Mouse (Mus musculus): ENCODE data around the gene Gm5741. TPM values are rescaled to one million over a fixed set of nuclear protein-coding genes. Genes with fewer than 3 reads are reported as not detected.

Gm5741 gene
- polyA plus RNA-seq, 1 experiment = not detected

DNA sequence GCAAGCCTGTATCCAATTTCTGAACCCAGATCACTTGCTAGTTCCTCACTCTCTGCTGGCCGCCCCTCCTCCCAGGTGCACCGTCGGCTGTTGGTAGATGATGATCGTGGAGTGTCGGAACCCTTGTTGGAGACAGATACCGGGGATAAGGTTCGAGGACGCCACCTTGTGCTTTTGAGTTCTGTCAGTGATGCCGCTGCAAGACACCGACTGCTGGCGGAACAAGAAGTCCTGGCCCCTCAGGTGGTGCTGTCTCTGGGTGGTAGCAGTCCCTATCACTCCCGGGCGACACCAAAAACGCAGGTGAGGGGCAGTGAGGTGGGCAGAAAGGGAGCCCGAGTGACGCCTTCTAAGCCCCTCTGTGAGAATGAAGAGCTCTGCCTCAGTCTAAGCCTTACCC is 28.4 kb upstream of the Gm5741 start:
- peaks cover 19% of the 10 kb centered on the region for H3K36me3 ChIP-seq (ENCODE audit: control insufficient read depth, insufficient read depth, low read length, poor library complexity, severe bottlenecking)
- TF ChIP-seq CTCF (IDR thresholded peaks at IDR 0.05; ENCODE audit: low read depth, low read length) (no peak), EP300 (IDR thresholded peaks at IDR 0.05; ENCODE audit: insufficient read depth, low read depth, low read length) (no peak), POLR2A (IDR thresholded peaks at IDR 0.05; ENCODE audit: insufficient read depth, low read length) (no peak)

DNA sequence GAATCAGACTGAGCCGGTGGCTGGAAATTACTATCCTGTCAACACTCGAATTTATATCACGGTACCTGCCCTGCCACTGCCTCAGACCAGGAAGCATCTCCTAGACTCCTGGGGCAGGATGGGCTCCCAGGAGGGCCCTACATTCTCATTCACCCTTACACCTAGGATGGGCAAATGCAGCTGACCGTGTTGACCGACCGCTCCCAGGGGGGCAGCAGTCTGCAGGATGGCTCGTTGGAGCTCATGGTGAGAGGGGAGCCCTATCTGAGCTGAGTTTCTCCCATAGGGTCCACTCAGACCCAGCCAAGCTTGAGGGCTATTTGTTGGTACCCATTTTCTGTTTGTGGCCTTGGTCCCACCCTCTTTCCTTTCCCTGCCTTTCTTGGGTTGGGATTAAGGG is 27.8 kb upstream of the Gm5741 start:
- no peak overlapping the region for H3K4me3 ChIP-seq (ENCODE audit: low read depth, low read length)
- H3K9me3 ChIP-seq (replicated peaks; ENCODE audit: control insufficient read depth, insufficient read depth, low read length, poor library complexity, severe bottlenecking) = no peaks in the 10 kb centered on the region
- TF ChIP-seq EP300 (IDR thresholded peaks at IDR 0.05; ENCODE audit: insufficient read depth, low read depth, low read length) (no peak), POLR2A (IDR thresholded peaks at IDR 0.05; ENCODE audit: insufficient read depth, low read length) (no peak), CTCF (IDR thresholded peaks at IDR 0.05; ENCODE audit: low read depth, low read length) (no peak)
- no peak overlapping the region for H3K9ac ChIP-seq (ENCODE audit: low read depth, poor library complexity, severe bottlenecking)
- H3K36me3 ChIP-seq (ENCODE audit: control insufficient read depth, insufficient read depth, low read length, poor library complexity, severe bottlenecking) = peaks cover 23% of the 10 kb centered on the region
- no peaks in the 10 kb centered on the region for H3K27me3 ChIP-seq (ENCODE audit: control insufficient read depth, insufficient read depth, low read length, poor library complexity, severe bottlenecking)
- no peak overlapping the region for H3K27ac ChIP-seq (ENCODE audit: insufficient read depth, low read length)
- H3K4me1 ChIP-seq (ENCODE audit: control insufficient read depth, insufficient read depth, low read length) = no peaks in the 10 kb centered on the region

More for the DNA sequence above, 28.4 kb upstream of the Gm5741 start:
- Histone ChIP-seq H3K9me3 (replicated peaks; ENCODE audit: control insufficient read depth, insufficient read depth, low read length, poor library complexity, severe bottlenecking) (no peaks in the 10 kb centered on the region), H3K9ac (ENCODE audit: low read depth, poor library complexity, severe bottlenecking) (no peak overlapping the region), H3K4me3 (ENCODE audit: low read depth, low read length) (no peak overlapping the region), H3K4me1 (ENCODE audit: control insufficient read depth, insufficient read depth, low read length) (no peaks in the 10 kb centered on the region), H3K27me3 (ENCODE audit: control insufficient read depth, insufficient read depth, low read length, poor library complexity, severe bottlenecking) (no peaks in the 10 kb centered on the region), H3K27ac (ENCODE audit: insufficient read depth, low read length) (no peak overlapping the region)

DNA sequence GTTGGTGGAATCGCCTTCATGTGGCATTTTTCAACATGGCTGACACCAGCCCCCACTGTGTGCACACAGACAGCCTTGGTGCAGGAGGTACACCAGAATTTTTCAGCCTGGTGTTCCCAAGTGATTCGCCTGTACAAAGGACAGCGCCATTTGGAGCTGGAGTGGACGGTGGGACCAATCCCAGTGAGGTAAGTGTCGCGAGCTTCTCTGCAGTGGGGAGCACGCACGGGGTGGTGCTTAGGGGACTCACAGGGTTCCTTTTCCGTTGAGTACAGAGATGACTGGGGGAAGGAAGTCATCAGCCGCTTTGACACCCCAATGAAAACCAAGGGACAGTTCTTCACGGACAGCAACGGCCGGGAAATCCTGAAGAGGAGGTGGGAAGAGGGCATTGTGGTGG is 27.3 kb upstream of the Gm5741 start:
- TF ChIP-seq POLR2A (IDR thresholded peaks at IDR 0.05; ENCODE audit: insufficient read depth, low read length) = no peak
- no peak for TF ChIP-seq CTCF (IDR thresholded peaks at IDR 0.05; ENCODE audit: low read depth, low read length)
- no peak for TF ChIP-seq EP300 (IDR thresholded peaks at IDR 0.05; ENCODE audit: insufficient read depth, low read depth, low read length)
- Histone ChIP-seq H3K27ac (ENCODE audit: insufficient read depth, low read length) (no peak overlapping the region), H3K4me1 (ENCODE audit: control insufficient read depth, insufficient read depth, low read length) (no peaks in the 10 kb centered on the region), H3K27me3 (ENCODE audit: control insufficient read depth, insufficient read depth, low read length, poor library complexity, severe bottlenecking) (no peaks in the 10 kb centered on the region), H3K36me3 (ENCODE audit: control insufficient read depth, insufficient read depth, low read length, poor library complexity, severe bottlenecking) (peaks cover 23% of the 10 kb centered on the region), H3K9ac (ENCODE audit: low read depth, poor library complexity, severe bottlenecking) (no peak overlapping the region), H3K9me3 (replicated peaks; ENCODE audit: control insufficient read depth, insufficient read depth, low read length, poor library complexity, severe bottlenecking) (no peaks in the 10 kb centered on the region), H3K4me3 (ENCODE audit: low read depth, low read length) (no peak overlapping the region)

DNA sequence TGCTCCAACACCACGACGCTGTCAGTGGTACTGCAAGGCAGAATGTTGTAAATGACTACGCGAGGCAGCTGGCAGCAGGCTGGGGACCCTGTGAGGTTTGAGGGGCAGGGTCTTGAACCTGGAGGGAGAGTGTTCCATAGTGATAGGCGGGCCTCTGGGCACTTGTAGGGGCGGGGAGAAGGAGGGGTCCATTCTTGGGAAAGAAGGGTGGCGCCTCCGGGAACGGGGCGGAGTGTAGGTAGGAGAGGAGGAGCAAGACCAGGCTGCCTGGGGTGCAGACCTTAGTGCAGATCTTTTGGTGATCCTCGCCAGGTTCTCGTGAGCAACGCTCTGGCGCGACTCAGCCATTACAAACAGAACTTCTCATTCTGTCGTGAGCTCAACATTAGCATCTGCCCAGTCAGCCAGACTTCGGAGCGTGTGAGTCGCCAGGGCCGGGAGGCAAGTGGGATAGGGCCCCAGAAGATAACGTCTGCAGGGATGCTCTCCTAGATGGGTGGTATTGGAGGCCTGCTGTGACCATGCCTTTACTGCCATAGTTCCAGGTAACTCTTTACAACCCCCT is 23.8 kb upstream of the Gm5741 start:
- Histone ChIP-seq H3K27ac (ENCODE audit: insufficient read depth, low read length) (no peak overlapping the region), H3K9ac (ENCODE audit: low read depth, poor library complexity, severe bottlenecking) (no peak overlapping the region), H3K27me3 (ENCODE audit: control insufficient read depth, insufficient read depth, low read length, poor library complexity, severe bottlenecking) (no peaks in the 10 kb centered on the region), H3K4me3 (ENCODE audit: low read depth, low read length) (no peak overlapping the region), H3K36me3 (ENCODE audit: control insufficient read depth, insufficient read depth, low read length, poor library complexity, severe bottlenecking) (peaks cover 30% of the 10 kb centered on the region), H3K9me3 (replicated peaks; ENCODE audit: control insufficient read depth, insufficient read depth, low read length, poor library complexity, severe bottlenecking) (no peaks in the 10 kb centered on the region), H3K4me1 (ENCODE audit: control insufficient read depth, insufficient read depth, low read length) (no peaks in the 10 kb centered on the region)
- TF ChIP-seq POLR2A (IDR thresholded peaks at IDR 0.05; ENCODE audit: insufficient read depth, low read length) (no peak), EP300 (IDR thresholded peaks at IDR 0.05; ENCODE audit: insufficient read depth, low read depth, low read length) (no peak), CTCF (IDR thresholded peaks at IDR 0.05; ENCODE audit: low read depth, low read length) (no peak)

DNA sequence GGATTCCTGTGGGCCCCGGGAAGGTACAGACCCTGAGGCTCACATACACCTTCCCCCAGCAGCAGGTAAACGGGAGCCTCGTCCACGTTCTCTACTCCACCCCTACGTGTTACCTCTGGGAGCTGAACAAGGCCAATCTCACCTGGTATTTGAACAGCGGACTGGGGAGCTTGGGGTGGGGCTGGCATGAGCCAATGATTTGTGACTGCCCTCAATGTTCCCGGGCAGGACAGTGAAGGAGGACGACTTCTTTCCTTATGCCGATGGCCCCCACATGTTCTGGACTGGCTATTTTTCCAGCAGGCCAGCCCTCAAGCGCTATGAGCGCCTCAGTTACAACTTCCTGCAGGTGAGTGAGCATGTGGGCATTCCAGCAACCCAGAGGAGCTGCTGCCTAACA is 23.1 kb upstream of the Gm5741 start:
- H3K4me3 ChIP-seq (ENCODE audit: low read depth, low read length) = no peak overlapping the region
- H3K27ac ChIP-seq (ENCODE audit: insufficient read depth, low read length) = no peak overlapping the region
- no peaks in the 10 kb centered on the region for H3K9me3 ChIP-seq (replicated peaks; ENCODE audit: control insufficient read depth, insufficient read depth, low read length, poor library complexity, severe bottlenecking)
- TF ChIP-seq POLR2A (IDR thresholded peaks at IDR 0.05; ENCODE audit: insufficient read depth, low read length) = no peak
- TF ChIP-seq EP300 (IDR thresholded peaks at IDR 0.05; ENCODE audit: insufficient read depth, low read depth, low read length) = no peak
- no peak for TF ChIP-seq CTCF (IDR thresholded peaks at IDR 0.05; ENCODE audit: low read depth, low read length)
- no peaks in the 10 kb centered on the region for H3K4me1 ChIP-seq (ENCODE audit: control insufficient read depth, insufficient read depth, low read length)
- peaks cover 31% of the 10 kb centered on the region for H3K36me3 ChIP-seq (ENCODE audit: control insufficient read depth, insufficient read depth, low read length, poor library complexity, severe bottlenecking)
- no peaks in the 10 kb centered on the region for H3K27me3 ChIP-seq (ENCODE audit: control insufficient read depth, insufficient read depth, low read length, poor library complexity, severe bottlenecking)
- H3K9ac ChIP-seq (ENCODE audit: low read depth, poor library complexity, severe bottlenecking) = no peak overlapping the region

DNA sequence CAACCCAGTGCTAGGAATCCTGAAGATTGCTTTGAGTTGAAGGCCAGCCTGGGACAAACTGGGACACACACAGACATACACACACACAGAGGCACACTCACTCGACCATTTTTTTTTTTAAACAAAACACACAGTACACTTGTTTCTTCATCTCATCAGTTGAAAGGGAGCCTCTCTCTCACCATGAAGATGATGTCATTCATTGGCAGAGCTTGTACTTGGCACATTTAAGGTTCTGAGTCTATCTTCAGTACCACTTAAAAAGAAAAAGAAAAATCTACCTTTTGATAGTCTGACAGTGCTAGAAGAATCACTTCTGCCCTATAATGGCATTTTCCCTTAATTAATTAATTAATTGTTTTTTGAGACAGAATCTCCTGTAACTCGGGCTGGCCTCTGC is 21.0 kb upstream of the Gm5741 start:
- no peak overlapping the region for H3K4me3 ChIP-seq (ENCODE audit: low read depth, low read length)
- no peaks in the 10 kb centered on the region for H3K9me3 ChIP-seq (replicated peaks; ENCODE audit: control insufficient read depth, insufficient read depth, low read length, poor library complexity, severe bottlenecking)
- TF ChIP-seq CTCF (IDR thresholded peaks at IDR 0.05; ENCODE audit: low read depth, low read length) (no peak), EP300 (IDR thresholded peaks at IDR 0.05; ENCODE audit: insufficient read depth, low read depth, low read length) (no peak), POLR2A (IDR thresholded peaks at IDR 0.05; ENCODE audit: insufficient read depth, low read length) (no peak)
- no peak overlapping the region for H3K9ac ChIP-seq (ENCODE audit: low read depth, poor library complexity, severe bottlenecking)
- peaks cover 34% of the 10 kb centered on the region for H3K36me3 ChIP-seq (ENCODE audit: control insufficient read depth, insufficient read depth, low read length, poor library complexity, severe bottlenecking)
- no peaks in the 10 kb centered on the region for H3K27me3 ChIP-seq (ENCODE audit: control insufficient read depth, insufficient read depth, low read length, poor library complexity, severe bottlenecking)
- H3K27ac ChIP-seq (ENCODE audit: insufficient read depth, low read length) = no peak overlapping the region
- no peaks in the 10 kb centered on the region for H3K4me1 ChIP-seq (ENCODE audit: control insufficient read depth, insufficient read depth, low read length)
